Mouse (Mus musculus): ENCODE results near the gene Slc46a1. TPM values are rescaled to one million over a fixed set of nuclear protein-coding genes. Genes with fewer than 3 reads are reported as not detected.

The Slc46a1 gene
- total and polyA plus RNA-seq, 3 experiments = 8.3 to 11.6 TPM; not detected in 1

DNA sequence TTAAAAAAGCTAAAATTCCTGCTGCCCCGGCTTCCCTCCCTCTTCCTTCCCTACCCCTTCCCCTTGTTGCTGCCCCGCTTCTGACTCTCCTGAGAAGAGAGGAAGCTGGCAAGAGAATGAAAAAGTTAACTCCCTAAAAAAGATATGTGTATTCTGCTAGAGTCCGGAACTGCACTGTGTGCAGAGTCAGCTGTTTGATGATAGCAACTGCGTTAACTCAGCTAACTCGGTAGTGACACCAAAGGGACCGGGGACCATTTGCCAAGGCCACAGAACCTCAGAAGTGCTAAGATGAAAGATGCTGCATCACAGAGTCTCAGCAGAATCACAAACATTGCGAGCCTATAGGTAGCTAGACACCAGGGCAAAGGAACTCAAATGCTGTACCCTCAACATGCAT, 2.0 kb downstream of the Slc46a1 start (continued):
- TF ChIP-seq NRF1 (IDR thresholded peaks at IDR 0.05; ENCODE audit: insufficient read depth, low read depth, low read length, poor library complexity, severe bottlenecking) = no peak

DNA sequence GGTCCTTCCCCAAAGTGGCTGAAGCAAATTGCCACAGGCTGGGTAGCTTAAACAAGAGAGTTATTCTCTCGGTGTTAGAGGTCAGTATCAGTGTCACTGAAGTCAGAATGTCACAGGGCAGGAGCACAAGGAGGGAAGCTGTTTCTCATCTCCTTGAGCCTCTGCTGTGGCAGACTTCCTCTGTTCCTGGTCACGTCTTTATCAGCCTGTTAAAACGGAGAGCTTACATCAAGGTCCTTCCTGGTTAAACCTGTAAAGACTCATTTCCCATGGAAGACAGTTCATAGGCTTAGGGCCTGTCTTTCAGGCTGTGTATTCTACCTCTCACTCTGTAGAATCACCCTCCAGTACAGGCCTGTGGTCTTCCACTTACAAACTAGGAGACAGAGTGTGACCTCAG, 2.4 kb downstream of the Slc46a1 start:
- Histone ChIP-seq H3K27ac (ENCODE audit: control insufficient read depth, low read depth, low read length) (peak overlapping the region; percentile 50), H3K9me3 (replicated peaks; ENCODE audit: insufficient read depth, low read length) (no peaks in the 10 kb centered on the region), H3K4me3 (ENCODE audit: control insufficient read depth in 1 of 2, insufficient read depth in 1 of 2, low read depth in 2 of 2, low read length in 2 of 2) (peak overlapping the region; percentile 3 to 26; a peak in 3 of 4 replicates), H3K4me1 (ENCODE audit: control insufficient read depth in 1 of 2, insufficient read depth in 2 of 2, low read length in 2 of 2) (peaks cover 20 to 41% of the 10 kb centered on the region in 2 experiments), H3K36me3 (ENCODE audit: control insufficient read depth in 1 of 2, insufficient read depth in 2 of 2, low read length in 2 of 2) (peaks cover 0 to 29% of the 10 kb centered on the region in 2 experiments; a peak in 2 of 4 replicates), H3K9ac (ENCODE audit: control insufficient read depth, low read depth, low read length, poor library complexity, severe bottlenecking) (peak overlapping the region; percentile 12), H3K27me3 (ENCODE audit: control insufficient read depth in 1 of 2, insufficient read depth in 2 of 2, low read length in 2 of 2) (no peaks in the 10 kb centered on the region), H3K79me2 (ENCODE audit: control insufficient read depth, insufficient read depth, low read length, poor library complexity) (no peaks in the 10 kb centered on the region; the same call in 1 of the 2 replicates)
- 0 out of 2 replicates have a peak, but pooled peaks have one; percentile 24 for TF ChIP-seq HCFC1 (IDR thresholded peaks at IDR 0.05; ENCODE audit: low read depth, low read length)
- no peak for TF ChIP-seq POLR2A (IDR thresholded peaks at IDR 0.05; ENCODE audit: control insufficient read depth in 1 of 2, insufficient read depth in 1 of 2, low read depth in 1 of 2, low read length in 2 of 2, poor library complexity in 1 of 2)
- TF ChIP-seq NELFE (IDR thresholded peaks at IDR 0.05; ENCODE audit: low read depth, low read length) = peak; percentile 40; the same call in 1 of the 2 replicates
- TF ChIP-seq MYC (IDR thresholded peaks at IDR 0.05; ENCODE audit: low read depth, low read length) = peak; percentile 44; the same call in 1 of the 2 replicates
- 0 out of 2 replicates have a peak, but pooled peaks have one; percentile 7 for TF ChIP-seq TBP (IDR thresholded peaks at IDR 0.05; ENCODE audit: low read depth, low read length)
- 0 out of 2 replicates have a peak, but pooled peaks have one; percentile 13 for TF ChIP-seq MAX (IDR thresholded peaks at IDR 0.05; ENCODE audit: low read length)
- TF ChIP-seq CHD1 (IDR thresholded peaks at IDR 0.05; ENCODE audit: low read depth, low read length) = no peak
- 0 out of 2 replicates have a peak, but pooled peaks have one; percentile 12 for TF ChIP-seq GATA1 (IDR thresholded peaks at IDR 0.05; ENCODE audit: low read depth, low read length)
- peak; percentile 5; the same call in 1 of the 2 replicates for TF ChIP-seq MXI1 (IDR thresholded peaks at IDR 0.05; ENCODE audit: low read depth, low read length)
- no peak; the same call in 1 of the 2 replicates for TF ChIP-seq USF1 (IDR thresholded peaks at IDR 0.05; ENCODE audit: low read depth, low read length)
- TF ChIP-seq ELF1 (IDR thresholded peaks at IDR 0.05; ENCODE audit: low read depth, low read length) = peak; percentile 54
- TF ChIP-seq MAZ (IDR thresholded peaks at IDR 0.05; ENCODE audit: low read depth, low read length) = 0 out of 2 replicates have a peak, but pooled peaks have one; percentile 37
- DNase-seq (ENCODE audit: low read depth, low spot score) = peak; percentile 65

DNA sequence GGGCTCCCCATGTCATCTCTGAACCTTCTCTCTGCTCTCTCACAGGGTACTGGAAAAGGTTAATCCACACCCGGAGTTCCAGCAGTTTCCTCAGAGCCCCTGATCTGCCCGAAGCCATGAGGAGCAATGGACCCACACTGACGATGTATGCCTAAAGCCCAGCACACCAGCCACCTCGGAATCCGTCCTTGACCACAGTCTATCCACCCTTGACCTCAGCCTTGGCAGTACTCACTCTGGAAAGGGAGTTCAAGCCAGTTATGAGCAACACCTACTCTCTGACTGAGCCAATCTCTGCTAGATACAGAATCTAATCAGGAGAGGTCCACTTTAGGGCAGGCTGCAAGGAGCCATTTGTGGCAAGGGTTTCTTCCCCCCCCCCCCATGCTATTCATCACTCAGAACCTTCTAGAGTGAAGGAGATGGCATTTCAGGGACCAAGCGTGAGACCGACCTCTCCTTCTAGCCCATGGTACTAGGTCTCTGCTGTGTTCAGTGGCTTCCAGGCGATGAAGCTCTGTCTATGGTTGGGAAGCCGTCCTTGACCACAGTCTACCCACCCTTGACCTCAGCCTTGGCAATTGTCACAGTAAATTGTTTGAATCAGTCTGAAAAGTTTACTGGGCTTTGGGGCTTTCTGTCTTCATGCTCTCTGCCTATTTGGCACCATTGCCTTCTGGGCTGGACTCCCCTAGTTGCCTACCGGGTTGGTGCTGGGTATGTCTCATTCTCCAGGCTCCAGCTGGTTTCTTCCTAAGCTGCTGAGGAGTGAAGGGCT, 6.0 kb downstream of the Slc46a1 start:
- Histone ChIP-seq H3K4me3 (ENCODE audit: control insufficient read depth in 1 of 2, insufficient read depth in 1 of 2, low read depth in 2 of 2, low read length in 2 of 2) (no peak overlapping the region), H3K9ac (ENCODE audit: control insufficient read depth, low read depth, low read length, poor library complexity, severe bottlenecking) (no peak overlapping the region), H3K9me3 (replicated peaks; ENCODE audit: insufficient read depth, low read length) (no peaks in the 10 kb centered on the region), H3K4me1 (ENCODE audit: control insufficient read depth in 1 of 2, insufficient read depth in 2 of 2, low read length in 2 of 2) (peaks cover 6 to 22% of the 10 kb centered on the region in 2 experiments), H3K79me2 (ENCODE audit: control insufficient read depth, insufficient read depth, low read length, poor library complexity) (no peaks in the 10 kb centered on the region), H3K27me3 (ENCODE audit: control insufficient read depth in 1 of 2, insufficient read depth in 2 of 2, low read length in 2 of 2) (no peaks in the 10 kb centered on the region), H3K27ac (ENCODE audit: control insufficient read depth, low read depth, low read length) (no peak overlapping the region), H3K36me3 (ENCODE audit: control insufficient read depth in 1 of 2, insufficient read depth in 2 of 2, low read length in 2 of 2) (peaks cover 0 to 12% of the 10 kb centered on the region in 2 experiments; a peak in 2 of 4 replicates)
- TF ChIP-seq CHD1 (IDR thresholded peaks at IDR 0.05; ENCODE audit: low read depth, low read length) = no peak
- no peak for TF ChIP-seq GATA1 (IDR thresholded peaks at IDR 0.05; ENCODE audit: low read depth, low read length)
- TF ChIP-seq SMC3 (IDR thresholded peaks at IDR 0.05; ENCODE audit: low read depth, low read length) = no peak
- TF ChIP-seq ZMIZ1 (IDR thresholded peaks at IDR 0.05; ENCODE audit: low read depth, low read length) = no peak
- no peak for TF ChIP-seq POLR2AphosphoS5 (IDR thresholded peaks at IDR 0.05; ENCODE audit: borderline replicate concordance, low read depth, low read length)
- no peak for TF ChIP-seq MEF2A (IDR thresholded peaks at IDR 0.05; ENCODE audit: extremely low read depth, insufficient replicate concordance, low read depth, low read length, poor library complexity, severe bottlenecking)
- no peak for TF ChIP-seq MAZ (IDR thresholded peaks at IDR 0.05; ENCODE audit: low read depth, low read length)
- no peak for TF ChIP-seq TAL1 (IDR thresholded peaks at IDR 0.05; ENCODE audit: low read length)
- TF ChIP-seq HCFC1 (IDR thresholded peaks at IDR 0.05; ENCODE audit: low read depth, low read length) = no peak
- no peak for TF ChIP-seq POLR2AphosphoS2 (IDR thresholded peaks at IDR 0.05; ENCODE audit: low read length)
- no peak for TF ChIP-seq ZC3H11A (IDR thresholded peaks at IDR 0.05; ENCODE audit: low read depth, low read length)
- no peak for TF ChIP-seq CHD2 (IDR thresholded peaks at IDR 0.05; ENCODE audit: low read length)
- no peak for TF ChIP-seq ZNF384 (IDR thresholded peaks at IDR 0.05; ENCODE audit: low read depth, low read length)
- DNase-seq (ENCODE audit: low read depth, low spot score) = no peak
